Mouse (Mus musculus): ENCODE results near the gene Bnipl. TPM values are rescaled to one million over a fixed set of nuclear protein-coding genes. Genes with fewer than 3 reads are reported as not detected.

Gene Bnipl
- total and polyA plus RNA-seq, 3 experiments = 0.03 TPM; not detected in 2

DNA sequence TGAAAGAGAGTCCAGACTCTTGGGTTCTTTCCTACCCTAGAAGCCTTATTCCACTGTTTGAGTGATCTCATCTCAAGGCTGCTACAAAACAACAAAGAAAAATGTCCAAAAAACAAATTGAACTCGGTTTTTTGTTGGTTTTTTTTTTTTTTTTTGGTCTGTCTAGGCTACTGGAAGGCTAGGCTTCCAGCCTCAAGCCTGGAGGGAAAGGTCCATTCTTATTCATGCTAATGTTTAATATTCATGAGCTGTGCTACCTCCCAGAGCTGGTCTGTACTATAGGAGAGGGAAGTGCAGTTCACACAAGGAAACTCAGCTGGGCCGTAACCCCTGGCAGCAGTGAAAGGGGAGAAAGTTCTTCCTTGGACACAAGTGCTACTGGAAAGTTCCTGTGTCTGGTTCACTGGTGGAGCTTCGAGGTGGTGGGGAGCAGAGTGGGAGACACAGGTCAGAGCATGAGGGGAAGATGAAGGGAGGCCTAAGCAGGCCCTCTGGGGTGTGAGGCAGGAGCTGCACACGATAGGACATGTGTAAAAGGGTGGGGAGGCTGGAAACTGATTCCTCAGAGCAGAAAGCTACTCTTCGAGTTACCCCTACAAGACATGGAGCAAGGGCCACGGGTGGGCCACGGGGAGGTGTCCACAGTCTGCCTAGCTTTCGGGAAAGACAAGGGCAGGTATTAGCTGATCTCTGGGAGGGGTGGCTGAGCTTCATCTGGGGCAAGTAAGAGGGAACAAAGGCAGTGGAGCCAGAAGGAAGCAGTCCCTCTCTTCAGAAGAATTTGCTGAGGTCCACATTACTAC, 20.3 kb downstream of the Bnipl start:
- no peak for TF ChIP-seq GATA1 (IDR thresholded peaks at IDR 0.05; ENCODE audit: borderline replicate concordance, low read length)
- TF ChIP-seq POLR2AphosphoS5 (IDR thresholded peaks at IDR 0.05; ENCODE audit: insufficient replicate concordance, low read depth, low read length) = no peak
- TF ChIP-seq TAL1 (conservative IDR thresholded peaks at IDR 0.05; ENCODE audit: low read depth, low read length) = no peak
- no peak for TF ChIP-seq GATA2 (IDR thresholded peaks at IDR 0.05; ENCODE audit: borderline replicate concordance, low read depth, low read length)
- TF ChIP-seq CTCF (IDR thresholded peaks at IDR 0.05; ENCODE audit: low read depth, low read length) = no peak
- H3K4me1 ChIP-seq (ENCODE audit: insufficient read depth, low read depth, low read length) = peaks cover 59% of the 10 kb centered on the region
- peaks cover 59% of the 10 kb centered on the region for H3K36me3 ChIP-seq (replicated peaks)
- no peaks in the 10 kb centered on the region for H3K9me3 ChIP-seq (replicated peaks)
- H3K4me3 ChIP-seq (ENCODE audit: low read depth, low read length) = peak overlapping the region; percentile 78
- H3K27me3 ChIP-seq (ENCODE audit: insufficient read depth, low read length) = no peaks in the 10 kb centered on the region
- ATAC-seq (ENCODE audit: extremely low read depth, insufficient number of reproducible peaks, low FRiP score, poor library complexity, severe bottlenecking) (no peak), DNase-seq (ENCODE audit: low spot score) (peak; percentile 64)

DNA sequence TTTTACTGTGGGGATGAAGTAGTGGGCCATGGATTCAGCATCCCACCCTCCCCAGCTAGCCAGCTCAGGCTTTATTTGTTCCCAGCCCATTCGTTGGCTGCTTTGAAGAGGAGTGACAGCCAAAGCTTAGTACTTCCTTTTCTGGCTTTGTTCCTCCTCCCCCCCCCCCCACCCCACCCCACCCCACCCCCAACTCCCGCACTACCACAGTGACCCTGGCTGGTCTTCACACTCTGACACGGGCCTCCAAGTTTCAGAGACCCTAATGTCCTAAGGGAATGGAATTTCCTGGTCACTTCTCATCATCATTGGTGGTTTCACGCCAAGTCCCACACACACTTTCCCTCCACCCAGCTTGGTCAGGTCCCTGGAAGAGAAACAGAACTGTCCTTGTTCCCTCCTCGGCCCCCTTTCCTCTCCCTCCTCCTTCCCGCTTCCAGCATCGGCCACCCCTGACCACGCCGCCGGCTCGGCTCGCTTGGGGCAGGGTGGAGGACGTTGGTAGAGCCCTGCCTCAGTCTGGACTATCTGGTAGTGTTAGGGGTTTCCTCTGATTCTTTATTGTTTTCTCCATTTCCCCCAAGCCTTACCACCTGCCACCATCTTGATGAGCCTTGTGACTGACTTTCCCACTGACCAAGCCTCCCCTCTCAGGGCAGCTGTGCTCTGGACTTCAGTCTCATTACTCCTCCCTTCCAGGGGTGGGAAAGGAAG, 21.1 kb downstream of the Bnipl start:
- peak; percentile 82 for DNase-seq (ENCODE audit: low spot score)
- peaks cover 56% of the 10 kb centered on the region for H3K4me1 ChIP-seq (ENCODE audit: insufficient read depth, low read depth, low read length)
- peak; percentile 19; the same call in 1 of the 2 replicates for ATAC-seq (ENCODE audit: extremely low read depth, insufficient number of reproducible peaks, low FRiP score, poor library complexity, severe bottlenecking)
- no peaks in the 10 kb centered on the region for H3K27me3 ChIP-seq (ENCODE audit: insufficient read depth, low read length)
- TF ChIP-seq CTCF (IDR thresholded peaks at IDR 0.05; ENCODE audit: low read depth, low read length) (no peak), GATA1 (IDR thresholded peaks at IDR 0.05; ENCODE audit: borderline replicate concordance, low read length) (no peak), POLR2AphosphoS5 (IDR thresholded peaks at IDR 0.05; ENCODE audit: insufficient replicate concordance, low read depth, low read length) (no peak), GATA2 (IDR thresholded peaks at IDR 0.05; ENCODE audit: borderline replicate concordance, low read depth, low read length) (no peak), TAL1 (conservative IDR thresholded peaks at IDR 0.05; ENCODE audit: low read depth, low read length) (no peak)
- peaks cover 58% of the 10 kb centered on the region for H3K36me3 ChIP-seq (replicated peaks)
- H3K4me3 ChIP-seq (ENCODE audit: low read depth, low read length) = peak overlapping the region; percentile 78
- H3K9me3 ChIP-seq (replicated peaks) = no peaks in the 10 kb centered on the region

DNA sequence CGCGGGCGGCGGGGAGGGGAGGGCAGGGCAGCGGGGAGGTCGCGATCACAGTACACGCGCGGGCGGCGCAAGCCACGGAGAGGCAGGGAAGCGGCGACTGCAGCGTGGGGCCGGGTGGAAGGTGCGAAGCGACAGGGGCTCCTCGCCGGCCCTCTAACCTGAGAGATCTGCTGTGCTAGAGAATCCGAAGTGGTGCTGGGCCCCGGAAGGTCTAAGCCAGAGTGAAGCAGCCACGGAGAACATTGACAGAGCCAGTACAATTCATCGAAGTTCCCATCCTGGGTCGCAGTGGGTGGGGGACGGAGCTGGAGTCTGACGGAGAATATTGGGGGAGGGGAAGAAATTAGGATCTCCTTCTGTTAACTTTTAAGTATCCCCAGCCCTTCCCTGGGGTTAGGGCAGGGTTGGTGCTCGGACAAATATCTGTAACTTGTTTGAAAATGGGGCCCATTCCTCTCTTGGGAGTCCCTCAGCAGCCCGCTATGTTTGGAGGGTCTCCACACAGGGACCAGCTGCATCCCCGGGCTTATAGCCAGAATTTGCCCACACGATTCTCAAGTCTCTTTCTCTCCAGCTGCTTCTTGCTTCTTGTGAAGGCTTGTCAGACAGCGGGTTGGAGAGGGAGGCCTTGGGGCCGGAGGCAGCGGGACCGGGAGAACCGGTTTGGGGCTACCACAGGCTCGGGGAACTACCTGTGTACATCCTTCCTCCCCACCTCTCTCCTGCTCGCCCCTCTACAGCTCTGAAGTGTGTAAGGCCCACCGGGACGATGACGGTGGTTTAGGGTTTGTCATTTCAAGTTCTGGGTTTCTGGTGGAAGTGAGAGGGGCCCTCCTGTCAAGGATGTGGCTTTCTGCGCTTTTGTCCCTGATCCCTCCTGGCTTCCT, 21.9 kb downstream of the Bnipl start:
- no peaks in the 10 kb centered on the region for H3K9me3 ChIP-seq (replicated peaks)
- ATAC-seq (ENCODE audit: extremely low read depth, insufficient number of reproducible peaks, low FRiP score, poor library complexity, severe bottlenecking) (no peak), DNase-seq (ENCODE audit: low spot score) (peak; percentile 52)
- peak overlapping the region; percentile 78 for H3K4me3 ChIP-seq (ENCODE audit: low read depth, low read length)
- H3K36me3 ChIP-seq (replicated peaks) = peaks cover 55% of the 10 kb centered on the region
- H3K4me1 ChIP-seq (ENCODE audit: insufficient read depth, low read depth, low read length) = peaks cover 59% of the 10 kb centered on the region
- TF ChIP-seq TAL1 (conservative IDR thresholded peaks at IDR 0.05; ENCODE audit: low read depth, low read length) (no peak), GATA2 (IDR thresholded peaks at IDR 0.05; ENCODE audit: borderline replicate concordance, low read depth, low read length) (no peak), CTCF (IDR thresholded peaks at IDR 0.05; ENCODE audit: low read depth, low read length) (no peak), POLR2AphosphoS5 (IDR thresholded peaks at IDR 0.05; ENCODE audit: insufficient replicate concordance, low read depth, low read length) (no peak), GATA1 (IDR thresholded peaks at IDR 0.05; ENCODE audit: borderline replicate concordance, low read length) (no peak)
- no peaks in the 10 kb centered on the region for H3K27me3 ChIP-seq (ENCODE audit: insufficient read depth, low read length)

DNA sequence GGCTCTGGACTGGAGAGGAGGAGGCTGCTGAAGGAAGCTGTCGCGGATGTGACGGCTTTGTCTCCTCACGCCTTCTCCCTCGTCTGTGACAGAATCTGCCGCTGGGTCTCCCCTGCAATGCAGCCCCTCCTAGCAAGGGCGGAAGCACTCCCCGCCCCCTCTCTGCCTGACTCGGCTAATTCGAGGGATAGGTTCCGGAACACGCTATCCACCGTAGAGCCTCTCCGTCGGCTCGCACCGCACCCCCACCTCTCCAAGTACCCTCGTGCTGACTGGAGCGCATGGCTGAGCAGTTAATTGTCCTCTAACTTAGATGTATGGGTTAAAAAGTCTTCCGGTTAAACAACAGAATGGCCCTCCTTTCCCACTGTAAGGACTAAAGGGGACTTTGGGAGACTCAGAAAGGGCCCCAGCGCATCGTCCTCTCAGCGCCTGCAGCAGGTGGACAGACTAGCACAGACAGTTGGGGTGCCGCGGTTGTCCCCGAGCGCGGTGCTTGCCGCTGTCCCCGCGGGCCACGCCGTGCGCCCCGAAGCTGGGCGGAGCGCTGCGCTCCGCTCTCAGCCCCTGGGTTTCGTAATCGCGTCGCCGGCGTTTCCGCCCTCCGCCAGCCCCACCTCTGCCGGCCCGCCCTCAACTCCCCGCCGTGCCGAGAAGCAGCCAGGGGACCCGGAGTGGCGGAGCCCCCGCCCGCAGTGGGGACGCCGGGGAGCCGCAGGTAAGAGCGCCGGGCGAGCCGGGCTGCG, 22.7 kb downstream of the Bnipl start, which contains the start of gene Cdc42se1:
Cdc42se1 (plus strand) TSS at position 585 of the 746 bp plus-strand sequence.
- DNase-seq (ENCODE audit: low spot score) (peak; percentile 95), ATAC-seq (ENCODE audit: extremely low read depth, insufficient number of reproducible peaks, low FRiP score, poor library complexity, severe bottlenecking) (peak; percentile 61)
- H3K4me3 ChIP-seq (ENCODE audit: low read depth, low read length) = peak within 1 kb of the TSS; percentile 78
- H3K9me3 ChIP-seq (replicated peaks) = no peaks in the 10 kb centered on the region
- peaks cover 54% of the 10 kb centered on the region for H3K36me3 ChIP-seq (replicated peaks)
- TF ChIP-seq CTCF (IDR thresholded peaks at IDR 0.05; ENCODE audit: low read depth, low read length) (no peak), TAL1 (conservative IDR thresholded peaks at IDR 0.05; ENCODE audit: low read depth, low read length) (no peak), POLR2AphosphoS5 (IDR thresholded peaks at IDR 0.05; ENCODE audit: insufficient replicate concordance, low read depth, low read length) (no peak), GATA2 (IDR thresholded peaks at IDR 0.05; ENCODE audit: borderline replicate concordance, low read depth, low read length) (no peak)
- H3K4me1 ChIP-seq (ENCODE audit: insufficient read depth, low read depth, low read length) = peaks cover 57% of the 10 kb centered on the region
- H3K27me3 ChIP-seq (ENCODE audit: insufficient read depth, low read length) = no peaks in the 10 kb centered on the region

DNA sequence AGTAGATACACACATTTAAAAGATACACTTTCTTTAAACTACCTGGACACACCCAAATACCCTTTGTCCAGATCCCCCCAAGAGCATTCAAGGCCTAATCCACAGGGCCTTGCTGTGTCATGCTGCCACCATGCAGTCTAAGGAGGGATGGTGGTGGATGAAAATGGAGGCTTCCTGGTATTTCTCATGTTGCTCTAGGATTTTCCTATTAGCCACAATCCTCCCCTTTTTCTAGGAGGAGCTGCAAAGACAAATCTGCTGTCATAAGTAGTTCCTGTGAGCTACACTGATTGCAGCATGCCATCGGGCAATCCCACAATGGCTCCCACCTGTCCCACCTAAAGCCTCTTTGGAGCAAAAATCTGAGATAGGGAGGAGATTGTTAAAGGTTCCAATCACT, 23.8 kb downstream of the Bnipl start:
- TF ChIP-seq CTCF (IDR thresholded peaks at IDR 0.05; ENCODE audit: low read depth, low read length) = no peak
- TF ChIP-seq POLR2AphosphoS5 (IDR thresholded peaks at IDR 0.05; ENCODE audit: insufficient replicate concordance, low read depth, low read length) = no peak
- TF ChIP-seq GATA1 (IDR thresholded peaks at IDR 0.05; ENCODE audit: borderline replicate concordance, low read length) = no peak
- no peak for TF ChIP-seq TAL1 (conservative IDR thresholded peaks at IDR 0.05; ENCODE audit: low read depth, low read length)
- TF ChIP-seq GATA2 (IDR thresholded peaks at IDR 0.05; ENCODE audit: borderline replicate concordance, low read depth, low read length) = no peak
- ATAC-seq (ENCODE audit: extremely low read depth, insufficient number of reproducible peaks, low FRiP score, poor library complexity, severe bottlenecking) (no peak), DNase-seq (ENCODE audit: low spot score) (no peak)
- peaks cover 51% of the 10 kb centered on the region for H3K4me1 ChIP-seq (ENCODE audit: insufficient read depth, low read depth, low read length)
- peaks cover 54% of the 10 kb centered on the region for H3K36me3 ChIP-seq (replicated peaks)
- H3K27me3 ChIP-seq (ENCODE audit: insufficient read depth, low read length) = no peaks in the 10 kb centered on the region
- no peaks in the 10 kb centered on the region for H3K9me3 ChIP-seq (replicated peaks)
- no peak overlapping the region for H3K4me3 ChIP-seq (ENCODE audit: low read depth, low read length)
